Mouse (Mus musculus) hindbrain, embryonic 10.5 days (tissue): ENCODE measurements around the gene Mpp6. TPM values are rescaled to one million over a fixed set of nuclear protein-coding genes. Genes with fewer than 3 reads are reported as not detected.
A peak's percentile ranks its signal among the peaks of the same experiment; 100 is the strongest.

Experiments used
- DNase-seq: peaks from one replicate; pipeline ENCODE4 v3.0.0-alpha.2; 2017; ENCODE audit warnings: low spot score
- H3K27ac ChIP-seq: fragments of 300-500 bp; sonication (generic); 2 replicates; pipeline ENCODE4 v1.5.1; 2016; ENCODE audit warnings: mild to moderate bottlenecking, moderate library complexity
- H3K27me3 ChIP-seq: fragments of 300-500 bp; sonication (generic); 2 replicates; pipeline ENCODE4 v1.6.1; 2016; ENCODE audit warnings: mild to moderate bottlenecking; ENCODE audit not compliant: poor library complexity, insufficient read depth, severe bottlenecking
- H3K36me3 ChIP-seq: fragments of 300-500 bp; sonication (generic); 2 replicates; pipeline ENCODE4 v1.6.1; 2016; ENCODE audit warnings: mild to moderate bottlenecking, moderate library complexity
- H3K4me1 ChIP-seq: fragments of 300-500 bp; sonication (generic); replicated peaks from 2 replicates; pipeline ENCODE4 v1.6.1; 2016; ENCODE audit warnings: mild to moderate bottlenecking
- H3K4me3 ChIP-seq: fragments of 300-500 bp; sonication (generic); 2 replicates; pipeline ENCODE4 v1.5.1; 2016; ENCODE audit warnings: mild to moderate bottlenecking, moderate library complexity
- H3K9me3 ChIP-seq: fragments of 300-500 bp; sonication (generic); 2 replicates; pipeline ENCODE4 v1.6.1; 2016; ENCODE audit warnings: mild to moderate bottlenecking, moderate library complexity
- WGBS: fragments of 180-500 bp; shearing (Covaris S2); methylation state at CpG from one replicate; pipeline ENCODE4 v1.1.7; 2016; 5-methylcytosine and 5-hydroxymethylcytosine counted together
- polyA plus RNA-seq: library from polyadenylated mRNA; unstranded; fragments of >200 nt; fragmentation: Nextera tagmentation; extraction: Ambion mirVana; gene quantifications from 2 replicates; pipeline ENCODE4 v1.2.1, GENCODE M21; 2016

Mpp6 gene
- polyA plus RNA-seq, 1 experiment from 2014 or later = 51.3 TPM

DNA sequence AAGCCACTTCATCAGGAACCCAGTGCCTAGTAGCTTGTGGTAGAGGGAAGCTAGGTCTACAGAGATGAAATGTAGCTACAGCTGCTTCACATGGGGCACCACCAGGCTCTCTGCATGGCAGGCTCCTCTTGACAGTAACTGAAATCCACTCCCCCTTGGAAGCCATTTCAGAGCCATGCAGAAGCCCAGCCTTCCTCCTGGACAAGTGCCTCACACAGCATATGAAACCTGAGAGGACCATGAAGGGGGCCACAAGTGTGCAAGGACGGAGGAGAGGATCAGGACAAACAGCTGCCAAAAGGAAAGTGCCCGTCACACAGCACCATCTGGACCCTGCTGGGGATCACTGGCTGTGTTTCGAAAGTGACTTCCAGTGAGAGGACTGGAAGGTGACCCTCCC, 108.6 kb downstream of the Mpp6 start:
- Histone ChIP-seq H3K4me3 (no peak overlapping the region), H3K36me3 (no peaks in the 10 kb centered on the region), H3K9me3 (no peaks in the 10 kb centered on the region), H3K4me1 (no peaks in the 10 kb centered on the region), H3K27ac (no peak overlapping the region), H3K27me3 (no peaks in the 10 kb centered on the region)
- DNase-seq = no peak
- WGBS = 68% methylated on average over 3 of the region's 3 CpGs

DNA sequence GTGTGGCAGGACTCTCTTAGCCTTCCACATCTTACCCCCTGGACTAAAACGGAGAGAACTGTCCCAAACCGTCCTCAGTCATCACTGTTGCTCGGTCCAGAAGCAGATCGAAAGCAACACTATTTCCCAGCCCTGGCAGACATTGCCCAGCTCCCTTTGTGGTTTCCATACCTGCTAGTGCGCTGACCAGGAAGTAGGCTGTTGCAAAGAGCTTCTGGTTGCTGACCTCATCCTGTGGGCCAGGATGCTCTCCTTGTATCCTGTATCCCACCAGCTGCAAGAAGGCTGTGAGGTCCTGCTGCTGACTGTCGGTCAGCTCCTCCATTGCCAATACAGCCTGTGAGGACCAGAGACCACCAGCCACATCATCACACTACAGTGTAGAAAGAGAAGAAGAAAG, 109.0 kb downstream of the Mpp6 start:
- WGBS = 89% methylated on average over 6 of the region's 6 CpGs
- Histone ChIP-seq H3K4me1 (no peaks in the 10 kb centered on the region), H3K27ac (no peak overlapping the region), H3K4me3 (no peak overlapping the region), H3K9me3 (no peaks in the 10 kb centered on the region), H3K36me3 (no peaks in the 10 kb centered on the region), H3K27me3 (no peaks in the 10 kb centered on the region)
- no peak for DNase-seq

DNA sequence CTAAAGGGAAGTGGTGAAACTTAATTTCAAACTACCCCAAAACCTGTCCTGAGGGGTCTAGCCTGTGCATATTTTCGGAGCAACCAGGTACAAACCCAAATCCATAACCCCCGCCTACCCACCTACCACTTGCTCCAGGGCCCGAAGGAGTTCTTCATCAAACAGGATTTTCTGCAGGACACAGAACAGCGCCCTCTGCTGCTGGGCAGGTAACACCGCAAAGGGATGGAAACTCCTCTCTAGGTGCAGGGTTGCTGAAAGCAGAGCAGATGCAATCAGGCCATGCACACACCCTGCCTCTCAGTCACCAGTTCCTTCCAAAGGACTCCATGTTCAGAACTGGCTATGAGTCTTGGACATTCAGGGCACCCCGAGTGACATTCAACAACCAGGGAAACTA, 110.8 kb downstream of the Mpp6 start:
- Histone ChIP-seq H3K27ac (no peak overlapping the region), H3K4me3 (no peak overlapping the region), H3K9me3 (no peaks in the 10 kb centered on the region), H3K36me3 (no peaks in the 10 kb centered on the region), H3K27me3 (no peaks in the 10 kb centered on the region), H3K4me1 (no peaks in the 10 kb centered on the region)
- WGBS = 51% methylated on average over 6 of the region's 6 CpGs
- peak; percentile 42 for DNase-seq

DNA sequence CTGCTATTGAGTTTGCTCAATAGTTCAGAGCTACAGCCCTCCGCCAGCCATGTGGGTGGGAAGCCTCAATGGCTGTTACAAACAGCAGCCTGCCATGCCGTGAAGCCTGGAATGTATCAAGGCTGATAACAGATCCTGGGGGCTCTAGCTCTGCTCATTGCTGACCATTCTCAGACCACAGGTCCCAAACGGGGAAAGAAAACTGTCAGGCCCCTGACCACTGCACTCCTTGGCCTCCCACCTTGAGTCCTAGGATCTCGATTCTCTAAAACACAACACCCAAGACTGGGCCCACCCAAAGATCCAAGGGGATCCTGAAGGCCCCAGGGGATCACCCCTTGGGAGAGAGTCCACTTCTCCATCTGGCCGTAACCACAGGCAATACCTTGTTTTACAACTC, 112.3 kb downstream of the Mpp6 start:
- H3K27me3 ChIP-seq = no peaks in the 10 kb centered on the region
- WGBS = 81% methylated on average over 5 of the region's 5 CpGs
- H3K9me3 ChIP-seq = no peaks in the 10 kb centered on the region
- H3K27ac ChIP-seq = no peak overlapping the region; the same call in 1 of the 2 replicates
- H3K4me3 ChIP-seq = no peak overlapping the region
- DNase-seq = no peak
- no peaks in the 10 kb centered on the region for H3K4me1 ChIP-seq
- no peaks in the 10 kb centered on the region for H3K36me3 ChIP-seq

DNA sequence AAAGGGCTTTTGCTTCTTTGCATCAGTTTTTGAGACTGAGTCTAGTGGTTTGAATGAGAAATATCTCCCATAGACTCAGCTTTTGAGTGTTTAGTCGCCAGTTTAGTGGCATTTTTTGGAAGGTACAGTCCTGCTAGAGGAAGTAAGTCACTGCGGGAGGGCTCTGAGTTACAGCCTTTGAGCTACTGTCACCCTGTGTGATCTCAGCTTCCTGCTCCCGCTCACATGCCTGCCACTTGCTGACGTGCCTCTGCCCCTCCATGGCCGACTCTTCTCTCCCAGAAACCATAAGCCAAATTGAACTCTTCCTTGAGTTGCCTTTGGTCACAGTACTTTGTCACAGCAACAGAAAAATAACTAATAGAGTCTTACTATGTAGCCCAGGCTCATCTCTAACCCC, 112.9 kb downstream of the Mpp6 start:
- WGBS = 73% methylated on average over 5 of the region's 5 CpGs
- no peak overlapping the region for H3K27ac ChIP-seq

DNA sequence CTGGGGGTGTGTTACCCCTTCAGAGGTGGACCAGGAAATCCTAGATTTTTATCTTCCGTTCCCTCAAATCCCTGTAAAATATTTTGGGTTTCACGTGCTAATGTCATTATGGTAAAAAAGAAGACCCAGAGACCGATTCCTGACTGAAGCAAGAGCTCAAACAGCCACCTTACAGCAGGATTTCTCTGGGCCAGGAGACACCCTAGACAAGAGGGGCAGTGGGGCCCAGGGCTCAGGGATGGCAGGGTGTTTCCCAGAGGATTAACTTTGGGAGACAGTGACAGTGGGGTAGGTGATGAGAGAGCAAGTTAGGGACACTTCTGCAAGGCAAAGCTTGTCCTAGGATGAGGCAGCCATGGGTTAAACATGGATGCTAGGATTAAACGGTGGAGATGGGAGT, 113.6 kb downstream of the Mpp6 start:
- Histone ChIP-seq H3K9me3 (no peaks in the 10 kb centered on the region), H3K4me3 (no peak overlapping the region), H3K27ac (no peak overlapping the region), H3K4me1 (peaks cover 5% of the 10 kb centered on the region; the same call in 1 of the 2 replicates), H3K27me3 (no peaks in the 10 kb centered on the region), H3K36me3 (no peaks in the 10 kb centered on the region)
- DNase-seq = no peak
- WGBS = 88% methylated on average over 4 of the region's 4 CpGs

More for the DNA sequence above, 112.9 kb downstream of the Mpp6 start:
- DNase-seq = no peak
- no peaks in the 10 kb centered on the region for H3K27me3 ChIP-seq
- H3K4me1 ChIP-seq = no peaks in the 10 kb centered on the region
- no peaks in the 10 kb centered on the region for H3K36me3 ChIP-seq
- H3K9me3 ChIP-seq = no peaks in the 10 kb centered on the region
- H3K4me3 ChIP-seq = no peak overlapping the region

DNA sequence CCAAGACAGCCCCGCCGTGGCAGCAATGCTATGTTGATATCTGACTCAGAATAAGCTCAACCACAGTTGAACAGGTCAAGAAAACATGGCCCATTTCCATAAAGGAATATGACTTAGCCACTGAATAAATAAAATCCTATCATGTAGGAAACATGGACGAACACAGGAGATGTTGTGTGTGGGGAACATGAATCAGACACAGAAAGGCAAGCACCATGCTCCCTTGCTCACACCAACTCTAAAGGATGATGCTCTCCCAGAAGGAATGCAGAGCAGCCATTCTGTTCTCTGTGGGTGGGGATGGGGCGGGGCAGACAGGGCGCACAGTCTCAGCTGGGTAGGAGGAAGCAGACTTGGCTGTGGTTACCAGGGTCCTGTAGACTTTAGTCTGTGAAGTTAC, 115.2 kb downstream of the Mpp6 start:
- no peaks in the 10 kb centered on the region for H3K36me3 ChIP-seq
- 82% methylated on average over 5 of the region's 5 CpGs for WGBS
- H3K9me3 ChIP-seq = no peaks in the 10 kb centered on the region
- no peak overlapping the region for H3K27ac ChIP-seq
- DNase-seq = no peak
- H3K4me3 ChIP-seq = no peak overlapping the region
- H3K27me3 ChIP-seq = no peaks in the 10 kb centered on the region
- peaks cover 5% of the 10 kb centered on the region; the same call in 1 of the 2 replicates for H3K4me1 ChIP-seq

DNA sequence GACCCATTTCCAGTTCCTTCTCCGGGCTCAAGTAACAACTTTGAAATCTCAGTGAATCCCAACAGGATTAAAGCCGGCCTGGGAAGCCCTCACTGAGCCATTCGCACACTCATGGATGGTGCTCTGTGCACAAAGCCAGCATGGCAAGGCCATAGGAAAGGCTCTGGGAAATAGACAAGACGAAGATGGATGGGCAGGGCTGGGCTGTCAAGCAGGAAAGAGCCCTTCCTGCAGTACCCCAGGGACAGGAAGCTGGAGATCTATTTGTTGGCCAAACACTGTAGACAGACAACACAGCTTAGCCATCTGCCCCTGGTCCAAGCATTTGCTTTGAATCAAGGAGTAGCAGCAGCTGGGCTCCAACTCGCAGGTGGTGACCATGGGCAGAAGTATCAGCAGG, 118.1 kb downstream of the Mpp6 start:
- 81% methylated on average over 5 of the region's 5 CpGs for WGBS
- peak; percentile 12 for DNase-seq
- no peaks in the 10 kb centered on the region for H3K36me3 ChIP-seq

DNA sequence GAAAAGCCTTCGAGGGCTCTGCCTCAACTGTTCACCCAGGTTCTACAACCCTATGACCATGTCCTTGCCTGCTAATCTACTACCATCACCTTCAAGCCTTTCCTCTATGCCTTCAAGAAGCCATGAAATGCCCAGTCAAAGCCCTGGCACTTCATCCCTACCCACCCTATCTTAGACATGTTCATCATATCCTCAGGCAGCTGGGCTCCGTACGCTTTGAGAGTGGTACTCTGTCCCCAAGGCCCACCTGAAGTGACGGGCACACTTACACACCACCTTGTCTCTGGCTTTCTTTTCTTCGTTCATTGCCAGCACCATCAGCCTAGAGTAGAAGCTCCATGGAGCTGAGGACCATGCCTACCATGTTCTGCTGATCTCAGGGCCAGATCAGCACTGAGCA, 121.2 kb downstream of the Mpp6 start:
- H3K4me1 ChIP-seq = peaks cover 5% of the 10 kb centered on the region; the same call in 1 of the 2 replicates
- no peak overlapping the region for H3K27ac ChIP-seq
- H3K36me3 ChIP-seq = no peaks in the 10 kb centered on the region
- no peak overlapping the region for H3K4me3 ChIP-seq
- no peak for DNase-seq
- H3K9me3 ChIP-seq = no peaks in the 10 kb centered on the region
- 92% methylated on average over 5 of the region's 5 CpGs for WGBS
- no peaks in the 10 kb centered on the region for H3K27me3 ChIP-seq

More for the DNA sequence above, 118.1 kb downstream of the Mpp6 start:
- Histone ChIP-seq H3K9me3 (no peaks in the 10 kb centered on the region), H3K4me3 (no peak overlapping the region), H3K4me1 (peaks cover 5% of the 10 kb centered on the region; the same call in 1 of the 2 replicates), H3K27me3 (no peaks in the 10 kb centered on the region), H3K27ac (no peak overlapping the region)

DNA sequence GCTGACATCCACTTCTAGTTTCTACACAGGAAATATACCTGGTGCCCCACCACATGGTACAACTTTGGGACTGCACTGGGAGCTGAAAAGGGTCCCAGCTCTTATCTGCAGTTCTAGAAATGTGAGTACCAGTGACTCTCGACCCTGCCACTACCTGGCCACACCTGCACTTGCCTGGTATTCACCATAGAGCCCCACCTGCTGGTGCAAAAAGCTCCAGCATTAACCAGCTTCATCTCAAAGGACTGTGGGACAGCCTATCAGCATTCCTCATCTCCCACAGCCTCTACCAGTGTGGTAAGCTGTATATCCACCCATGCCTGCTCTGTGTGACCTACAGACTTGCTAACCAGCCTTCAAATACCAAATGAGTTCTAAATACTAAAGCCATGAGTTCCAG, 122.9 kb downstream of the Mpp6 start:
- no peak for DNase-seq
- 56% methylated on average over 1 of the region's 1 CpGs for WGBS
- H3K4me3 ChIP-seq = no peak overlapping the region
- no peaks in the 10 kb centered on the region for H3K9me3 ChIP-seq
- H3K4me1 ChIP-seq = peaks cover 5% of the 10 kb centered on the region; the same call in 1 of the 2 replicates
- H3K27ac ChIP-seq = no peak overlapping the region
- H3K27me3 ChIP-seq = no peaks in the 10 kb centered on the region
- no peaks in the 10 kb centered on the region for H3K36me3 ChIP-seq

DNA sequence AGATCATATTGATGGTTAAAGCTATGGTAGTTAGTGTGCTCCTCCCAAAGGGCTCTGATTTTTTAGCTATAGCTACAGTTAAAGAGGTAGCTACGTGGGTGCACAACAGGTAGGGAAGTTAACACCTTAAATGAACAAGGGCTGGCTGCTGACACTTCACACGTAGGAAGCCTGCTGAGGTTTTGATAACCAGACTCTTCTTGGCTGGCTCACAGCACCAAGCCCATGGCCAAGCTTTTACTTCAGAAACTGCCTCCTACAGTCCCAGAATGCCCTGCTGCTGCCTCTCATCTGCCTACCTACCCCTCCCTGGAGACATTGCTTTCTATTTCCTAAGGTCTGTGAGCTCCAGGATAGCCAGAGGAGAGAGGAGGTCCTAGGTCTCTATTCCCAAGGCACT, 127.9 kb downstream of the Mpp6 start:
- H3K4me1 ChIP-seq = no peaks in the 10 kb centered on the region

DNA sequence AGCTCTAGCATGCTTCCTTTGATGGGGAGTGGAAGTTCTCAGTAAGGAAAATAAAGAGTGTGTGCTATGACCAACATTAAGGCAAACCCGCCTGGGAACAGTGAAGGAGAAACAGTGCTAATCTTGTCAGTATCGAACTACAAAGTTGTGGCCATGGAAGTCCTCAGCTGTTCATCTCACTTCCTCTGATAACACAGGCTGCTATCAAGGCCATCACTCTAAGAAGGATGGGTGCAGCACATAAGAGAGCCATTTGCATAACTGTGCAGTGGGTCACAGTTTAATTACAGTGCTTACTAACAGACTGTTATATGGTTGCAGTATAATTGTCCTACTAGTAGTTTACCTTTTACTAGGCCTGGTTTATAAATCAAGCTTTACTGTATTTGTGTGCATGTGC, 129.9 kb downstream of the Mpp6 start:
- DNase-seq = no peak
- no peaks in the 10 kb centered on the region for H3K36me3 ChIP-seq
- no peak overlapping the region for H3K4me3 ChIP-seq
- H3K9me3 ChIP-seq = no peaks in the 10 kb centered on the region
- H3K4me1 ChIP-seq = no peaks in the 10 kb centered on the region
- H3K27ac ChIP-seq = no peak overlapping the region
- H3K27me3 ChIP-seq = no peaks in the 10 kb centered on the region
- WGBS = 95% methylated on average over 2 of the region's 2 CpGs

More for the DNA sequence above, 127.9 kb downstream of the Mpp6 start:
- 74% methylated on average over 2 of the region's 2 CpGs for WGBS
- Histone ChIP-seq H3K27ac (no peak overlapping the region), H3K36me3 (no peaks in the 10 kb centered on the region), H3K4me3 (no peak overlapping the region), H3K27me3 (no peaks in the 10 kb centered on the region), H3K9me3 (no peaks in the 10 kb centered on the region)
- DNase-seq = no peak

DNA sequence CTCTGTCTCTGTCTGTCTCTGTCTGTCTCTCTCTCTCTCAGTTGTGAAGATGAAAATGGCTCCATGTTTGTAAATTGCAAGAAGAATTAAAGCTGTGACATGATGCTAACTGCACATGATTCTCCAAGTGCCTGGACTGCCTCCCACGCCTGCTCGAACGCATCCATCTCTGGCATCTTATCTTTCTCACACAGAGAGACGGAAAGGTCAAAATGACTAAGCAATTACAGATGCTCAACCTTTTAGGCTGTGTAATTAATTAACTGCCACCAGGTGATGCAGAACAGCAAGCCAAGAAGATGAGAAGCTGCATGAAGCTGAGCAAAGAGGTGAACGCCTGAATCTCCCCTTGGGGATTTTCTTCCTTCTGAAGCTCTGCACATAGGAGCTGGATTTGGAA, 130.4 kb downstream of the Mpp6 start:
- no peaks in the 10 kb centered on the region for H3K4me1 ChIP-seq
- no peaks in the 10 kb centered on the region for H3K27me3 ChIP-seq
- no peak for DNase-seq
- no peaks in the 10 kb centered on the region for H3K9me3 ChIP-seq
- H3K36me3 ChIP-seq = no peaks in the 10 kb centered on the region
- no peak overlapping the region for H3K27ac ChIP-seq
- whole genome bisulfite sequencing = 87% methylated on average over 5 of the region's 5 CpGs
- H3K4me3 ChIP-seq = no peak overlapping the region

DNA sequence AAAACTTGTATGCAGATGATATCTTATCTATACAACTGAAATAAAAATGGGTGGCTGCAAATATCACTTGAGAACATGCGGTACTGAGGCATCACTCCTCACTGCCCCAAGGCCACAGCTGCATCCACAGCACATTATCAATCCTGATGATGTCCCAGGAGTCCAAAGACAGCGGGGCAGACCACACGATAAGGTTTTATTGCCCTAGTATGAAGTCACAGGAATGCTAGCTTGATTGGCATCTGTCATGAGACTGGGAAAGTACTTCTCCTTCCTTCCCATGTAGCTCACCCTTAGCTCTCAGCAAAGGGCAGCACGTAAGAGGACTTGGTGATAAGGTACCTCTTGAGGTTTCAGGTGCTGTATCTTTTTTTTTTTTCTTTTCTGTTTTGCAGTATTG, 134.1 kb downstream of the Mpp6 start:
- no peak overlapping the region for H3K27ac ChIP-seq
- H3K36me3 ChIP-seq = no peaks in the 10 kb centered on the region
- no peaks in the 10 kb centered on the region for H3K4me1 ChIP-seq
- no peak overlapping the region for H3K4me3 ChIP-seq
- no peak for DNase-seq
- WGBS = 88% methylated on average over 4 of the region's 4 CpGs
- H3K9me3 ChIP-seq = no peaks in the 10 kb centered on the region
- H3K27me3 ChIP-seq = no peaks in the 10 kb centered on the region
